Mouse (Mus musculus) limb, embryonic 13.5 days (tissue): ENCODE results near the gene Il24. TPM values are rescaled to one million over a fixed set of nuclear protein-coding genes. Genes with fewer than 3 reads are reported as not detected.

Experiments used
- ATAC-seq: fragments of 200-750 bp; cut with Nextera tagmentation; 2 replicates; pipeline ENCODE4 v1.8.0; 2017; ENCODE audit warnings: low read depth, moderate number of reproducible peaks, moderate TSS enrichment; ENCODE audit not compliant: low FRiP score
- H3K27ac ChIP-seq: fragments of 300-500 bp; sonication (generic); 2 replicates; pipeline ENCODE4 v1.5.1; 2015; ENCODE audit warnings: inconsistent platforms, mild to moderate bottlenecking, moderate library complexity
- H3K27me3 ChIP-seq: fragments of 300-500 bp; sonication (generic); 2 replicates; pipeline ENCODE4 v1.6.1; 2015; ENCODE audit warnings: mild to moderate bottlenecking, inconsistent platforms
- H3K36me3 ChIP-seq: fragments of 300-500 bp; sonication (generic); 2 replicates; pipeline ENCODE4 v1.6.1; 2015; ENCODE audit warnings: inconsistent platforms, mild to moderate bottlenecking, moderate library complexity
- H3K4me1 ChIP-seq: fragments of 300-500 bp; sonication (generic); 2 replicates; pipeline ENCODE4 v1.6.1; 2015; ENCODE audit warnings: inconsistent platforms
- H3K4me2 ChIP-seq: fragments of 300-500 bp; sonication (generic); replicated peaks from 2 replicates; pipeline ENCODE4 v1.6.1; 2015; ENCODE audit warnings: inconsistent platforms, mild to moderate bottlenecking, moderate library complexity
- H3K4me3 ChIP-seq: fragments of 300-500 bp; sonication (generic); 2 replicates; pipeline ENCODE4 v1.5.1; 2015; ENCODE audit warnings: moderate library complexity, mild to moderate bottlenecking, inconsistent platforms
- H3K9ac ChIP-seq: fragments of 300-500 bp; sonication (generic); 2 replicates; pipeline ENCODE4 v1.6.1; 2015; ENCODE audit warnings: mild to moderate bottlenecking, inconsistent platforms
- H3K9me3 ChIP-seq: fragments of 300-500 bp; sonication (generic); 2 replicates; pipeline ENCODE4 v1.6.1; 2016; ENCODE audit warnings: inconsistent platforms
- WGBS: fragments of 180-500 bp; shearing (Covaris S2); methylation state at CpG from one replicate; pipeline ENCODE4 v1.1.7; 2015; 5-methylcytosine and 5-hydroxymethylcytosine counted together
- polyA plus RNA-seq: library from polyadenylated mRNA; unstranded; fragments of >200 nt; fragmentation: Nextera tagmentation; extraction: Ambion mirVana; gene quantifications from 2 replicates; pipeline ENCODE4 v1.2.1, GENCODE M21; 2015

Gene Il24
- polyA plus RNA-seq = not detected in 2 replicates

DNA sequence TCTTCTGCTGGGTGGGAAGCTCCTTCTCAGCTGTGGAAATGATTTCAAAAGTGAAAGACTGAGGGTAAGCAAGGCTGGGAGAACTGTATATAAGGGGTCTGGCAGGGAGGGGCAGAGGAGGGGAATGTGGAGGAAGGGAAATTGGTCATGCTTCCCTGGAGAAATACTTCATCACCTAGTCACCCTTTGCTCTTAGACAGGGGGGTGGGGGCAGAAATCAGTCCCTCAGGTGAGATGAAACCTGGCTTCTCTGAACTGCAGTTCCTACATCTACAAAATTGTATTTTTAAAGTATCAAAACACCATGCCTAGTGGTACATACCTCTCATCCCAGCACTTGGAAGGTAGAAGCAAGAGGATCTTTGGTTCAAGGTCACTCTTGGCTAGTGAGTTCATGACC is at the start of gene Il24:
TSS of gene Il24 (minus strand) at position 101 of the 400 bp plus-strand sequence.
- no peak for ATAC-seq
- Histone ChIP-seq H3K36me3 (no peaks in the 10 kb centered on the region), H3K27ac (no peak within 1 kb of the TSS), H3K27me3 (no peaks in the 10 kb centered on the region), H3K4me2 (no peak within 1 kb of the TSS), H3K4me3 (no peak within 1 kb of the TSS), H3K9me3 (no peaks in the 10 kb centered on the region), H3K9ac (no peak within 1 kb of the TSS), H3K4me1 (no peaks in the 10 kb centered on the region)

DNA sequence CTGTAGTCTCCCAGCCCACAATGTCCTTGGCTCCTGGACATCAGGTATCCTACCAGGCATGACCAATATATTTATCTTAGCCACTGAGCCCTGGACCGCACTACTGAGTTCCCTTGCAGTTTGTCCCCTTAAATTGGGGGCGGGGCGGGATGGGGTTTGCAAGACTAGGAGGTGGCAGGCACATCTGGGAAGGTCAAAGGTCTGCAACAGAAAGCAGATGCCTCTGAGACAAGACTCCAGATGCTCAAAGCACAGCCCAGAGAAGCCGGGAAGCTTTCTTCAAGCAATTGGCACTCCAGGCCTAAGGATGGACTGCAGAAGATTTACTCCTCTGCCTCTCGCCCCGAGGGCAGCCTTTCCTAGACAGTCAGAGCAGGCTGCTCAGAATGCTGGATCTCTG is 49.1 kb upstream of the Il24 start:
- no peak overlapping the region for H3K9ac ChIP-seq
- no peaks in the 10 kb centered on the region for H3K36me3 ChIP-seq
- H3K27me3 ChIP-seq = no peaks in the 10 kb centered on the region
- ATAC-seq = no peak
- H3K27ac ChIP-seq = no peak overlapping the region
- WGBS = 13% methylated on average over 6 of the region's 6 CpGs
- H3K9me3 ChIP-seq = no peaks in the 10 kb centered on the region
- H3K4me1 ChIP-seq = peaks cover 1% of the 10 kb centered on the region; the same call in 1 of the 2 replicates
- H3K4me3 ChIP-seq = no peak overlapping the region
- no peak overlapping the region for H3K4me2 ChIP-seq

DNA sequence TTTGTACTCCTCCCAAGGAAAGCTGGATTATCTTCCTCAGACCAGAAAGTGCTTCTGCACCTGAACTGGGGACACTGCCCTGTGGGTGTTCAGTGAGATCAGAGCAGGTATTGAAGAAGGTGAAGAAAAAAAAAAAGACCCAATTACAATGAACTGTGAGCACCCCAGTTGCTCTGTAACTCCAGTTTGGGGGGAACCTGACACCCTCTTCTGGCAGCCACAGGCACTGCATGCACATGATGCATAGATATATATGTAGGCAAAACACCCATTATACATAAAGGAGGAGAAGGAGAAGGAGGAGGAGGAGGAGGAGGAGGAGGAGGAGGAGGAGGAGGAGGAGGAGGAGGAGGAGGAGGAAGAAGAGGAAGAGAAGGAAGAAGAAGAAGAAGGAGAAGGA is 39.2 kb upstream of the Il24 start:
- no peak overlapping the region for H3K9ac ChIP-seq
- H3K4me3 ChIP-seq = no peak overlapping the region
- no peaks in the 10 kb centered on the region for H3K36me3 ChIP-seq
- no peak overlapping the region for H3K4me2 ChIP-seq
- no peaks in the 10 kb centered on the region for H3K4me1 ChIP-seq
- no peaks in the 10 kb centered on the region for H3K9me3 ChIP-seq
- H3K27me3 ChIP-seq = no peaks in the 10 kb centered on the region
- H3K27ac ChIP-seq = no peak overlapping the region
- no peak for ATAC-seq

DNA sequence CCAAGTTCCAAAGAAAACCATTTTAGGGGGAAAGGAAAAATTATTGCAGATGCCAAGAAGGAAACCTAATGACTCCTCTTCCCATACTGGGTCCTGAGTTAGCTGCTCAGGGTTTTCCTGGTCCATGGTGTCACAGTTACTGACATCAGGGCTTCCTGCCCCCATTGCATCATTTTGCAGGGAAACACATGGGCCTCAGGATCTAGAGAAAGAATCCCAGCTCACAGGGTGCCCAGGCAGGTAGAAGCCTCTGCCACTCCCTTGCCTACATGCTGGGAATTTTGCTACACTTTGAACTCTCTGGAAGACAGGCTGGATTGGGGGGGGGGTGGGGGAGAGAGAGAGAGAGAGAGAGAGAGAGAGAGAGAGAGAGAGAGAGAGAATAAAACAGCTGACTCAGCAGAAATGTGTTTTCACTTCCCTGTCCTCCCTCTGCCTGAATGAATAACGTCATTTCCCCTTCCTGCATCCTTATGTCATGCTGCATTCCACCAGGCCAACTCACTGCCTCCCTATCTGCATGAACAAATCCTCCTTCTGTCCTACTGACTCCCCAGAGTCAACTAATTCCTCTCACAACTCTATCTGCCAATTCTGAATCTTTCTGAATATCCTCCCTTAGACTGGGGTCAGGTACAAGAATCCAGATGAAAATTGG is 31.2 kb upstream of the Il24 start:
- H3K9me3 ChIP-seq = no peaks in the 10 kb centered on the region
- no peaks in the 10 kb centered on the region for H3K4me1 ChIP-seq
- ATAC-seq = no peak
- no peak overlapping the region for H3K4me3 ChIP-seq
- no peaks in the 10 kb centered on the region for H3K27me3 ChIP-seq
- H3K4me2 ChIP-seq = no peak overlapping the region
- H3K27ac ChIP-seq = no peak overlapping the region
- H3K9ac ChIP-seq = no peak overlapping the region
- H3K36me3 ChIP-seq = no peaks in the 10 kb centered on the region
- 26% methylated on average over 1 of the region's 1 CpGs for WGBS

DNA sequence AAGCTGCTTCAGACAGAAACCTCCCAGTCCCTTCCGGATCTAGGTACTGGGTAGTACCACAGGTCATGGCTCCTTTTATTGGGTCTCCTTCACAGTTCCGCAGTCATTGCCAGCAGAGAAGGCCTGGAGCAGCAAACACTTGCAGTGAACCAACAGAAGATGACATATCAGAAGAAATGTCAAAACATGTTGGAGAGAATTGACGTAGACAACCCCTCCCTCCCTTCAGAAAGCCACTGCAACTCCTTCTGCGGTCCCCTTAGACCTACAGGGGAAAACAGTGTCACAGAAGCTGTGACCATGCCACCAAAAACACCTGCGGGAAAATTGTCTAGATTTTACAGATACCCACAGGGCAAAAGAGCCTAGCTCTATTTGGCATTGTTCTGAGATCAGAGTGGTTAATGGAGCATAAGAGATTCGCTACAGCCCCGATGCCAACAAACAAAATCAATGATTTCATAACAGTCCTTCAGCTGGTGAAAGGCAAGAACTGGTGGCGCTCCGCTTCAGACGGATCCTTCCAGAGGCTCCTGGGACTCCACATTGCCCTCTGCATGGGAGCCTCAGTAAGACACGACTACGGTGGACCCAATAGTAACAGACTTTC is 24.3 kb upstream of the Il24 start, which contains the start of gene Il20:
TSS of gene Il20 (minus strand) at position 51 of the 610 bp plus-strand sequence.
- H3K4me3 ChIP-seq = no peak within 1 kb of the TSS
- no peaks in the 10 kb centered on the region for H3K9me3 ChIP-seq
- H3K36me3 ChIP-seq = no peaks in the 10 kb centered on the region
- H3K9ac ChIP-seq = no peak within 1 kb of the TSS
- ATAC-seq = no peak
- H3K27ac ChIP-seq = no peak within 1 kb of the TSS
- no peak within 1 kb of the TSS for H3K4me2 ChIP-seq
- no peaks in the 10 kb centered on the region for H3K27me3 ChIP-seq
- 87% methylated on average over 12 of the region's 12 CpGs for WGBS
- no peaks in the 10 kb centered on the region for H3K4me1 ChIP-seq

DNA sequence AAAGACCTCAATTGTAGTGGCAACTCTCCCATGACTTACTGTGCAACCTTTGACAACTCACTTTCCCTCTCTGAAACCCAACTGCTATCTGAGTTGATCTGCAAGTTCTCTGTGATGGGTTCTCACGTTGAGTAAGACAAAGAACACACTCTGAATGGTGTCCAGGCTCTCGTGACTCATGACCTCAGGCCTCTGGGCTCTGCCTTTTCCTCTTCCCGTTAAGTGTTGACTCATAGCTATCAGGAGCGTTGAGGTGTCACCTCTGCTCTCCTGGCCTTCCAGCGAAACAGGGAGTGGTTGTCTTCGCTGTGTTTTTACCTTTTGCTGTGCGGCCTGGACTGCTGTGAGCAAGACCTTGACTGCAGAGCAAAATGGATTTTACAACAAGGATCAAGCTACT is 15.3 kb upstream of the Il24 start:
- H3K4me1 ChIP-seq = 0 out of 2 replicates have a peak, but pooled peaks cover 6% of the 10 kb centered on the region
- 83% methylated on average over 7 of the region's 7 CpGs for WGBS
- H3K4me2 ChIP-seq = no peak overlapping the region
- no peaks in the 10 kb centered on the region for H3K36me3 ChIP-seq
- no peaks in the 10 kb centered on the region for H3K27me3 ChIP-seq
- ATAC-seq = no peak
- no peak overlapping the region for H3K9ac ChIP-seq
- no peak overlapping the region for H3K27ac ChIP-seq
- H3K4me3 ChIP-seq = no peak overlapping the region
- no peaks in the 10 kb centered on the region for H3K9me3 ChIP-seq

DNA sequence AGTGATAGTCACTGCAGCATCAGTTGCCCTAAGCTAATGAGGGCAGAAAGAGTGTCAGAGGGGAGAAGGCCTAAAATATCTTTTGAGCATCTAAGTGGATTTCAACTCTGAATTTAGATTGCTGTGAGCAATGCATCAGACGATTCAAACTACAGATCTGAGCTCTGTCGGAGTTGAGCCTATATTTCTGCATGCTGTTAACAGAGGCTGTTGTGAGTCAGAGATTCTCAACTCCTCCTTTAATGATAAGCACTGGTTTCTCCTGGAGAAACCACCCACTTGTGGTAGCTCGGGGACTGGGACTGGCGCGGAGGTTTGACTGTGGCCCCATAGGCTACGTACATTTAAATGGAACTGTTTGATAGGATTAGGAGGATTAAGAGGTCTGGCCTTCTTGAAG is 7.2 kb upstream of the Il24 start:
- Histone ChIP-seq H3K27ac (no peak overlapping the region), H3K9me3 (no peaks in the 10 kb centered on the region), H3K27me3 (no peaks in the 10 kb centered on the region), H3K9ac (no peak overlapping the region), H3K4me3 (no peak overlapping the region), H3K4me1 (0 out of 2 replicates have a peak, but pooled peaks cover 6% of the 10 kb centered on the region), H3K36me3 (no peaks in the 10 kb centered on the region), H3K4me2 (no peak overlapping the region)
- no peak for ATAC-seq
- WGBS = 69% methylated on average over 6 of the region's 6 CpGs

DNA sequence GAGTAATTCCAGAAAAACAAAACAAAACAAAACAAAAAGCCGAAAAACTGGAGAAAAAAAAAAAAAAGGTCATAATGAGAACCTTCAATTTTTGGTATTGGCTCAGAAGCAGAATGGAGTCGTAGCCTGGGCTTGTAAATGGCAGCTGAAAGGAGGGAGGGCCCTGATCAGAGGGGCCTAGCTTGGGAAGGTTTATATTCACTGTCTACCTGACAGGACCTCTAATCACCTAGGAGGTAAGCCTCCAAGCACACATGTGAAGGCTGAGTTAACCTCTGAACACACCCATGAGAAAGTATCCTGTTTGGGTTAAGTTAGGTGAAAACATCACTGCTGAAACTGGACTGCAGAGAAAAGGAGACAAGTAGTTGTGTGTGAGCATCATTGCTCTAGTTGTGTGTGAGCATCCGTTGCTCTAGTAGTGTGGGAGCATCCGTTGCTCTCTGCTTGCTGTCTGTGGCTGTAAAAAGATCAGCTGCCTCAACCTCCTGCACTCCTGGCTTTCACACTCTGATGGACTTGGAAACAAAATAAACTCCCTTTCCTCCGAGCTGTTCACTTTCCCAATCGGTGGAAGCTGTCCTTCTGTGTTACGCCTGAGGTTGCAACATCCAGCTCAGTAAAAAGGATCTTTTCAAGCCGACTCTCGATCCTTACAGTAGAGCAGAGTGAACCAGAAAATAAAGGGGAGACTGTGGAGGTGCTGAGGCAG is 6.2 kb upstream of the Il24 start:
- Histone ChIP-seq H3K9me3 (no peaks in the 10 kb centered on the region), H3K27me3 (no peaks in the 10 kb centered on the region), H3K4me3 (no peak overlapping the region), H3K4me2 (no peak overlapping the region), H3K4me1 (0 out of 2 replicates have a peak, but pooled peaks cover 1% of the 10 kb centered on the region), H3K9ac (no peak overlapping the region), H3K36me3 (no peaks in the 10 kb centered on the region), H3K27ac (no peak overlapping the region)
- 66% methylated on average over 9 of the region's 9 CpGs for WGBS
- ATAC-seq = no peak

DNA sequence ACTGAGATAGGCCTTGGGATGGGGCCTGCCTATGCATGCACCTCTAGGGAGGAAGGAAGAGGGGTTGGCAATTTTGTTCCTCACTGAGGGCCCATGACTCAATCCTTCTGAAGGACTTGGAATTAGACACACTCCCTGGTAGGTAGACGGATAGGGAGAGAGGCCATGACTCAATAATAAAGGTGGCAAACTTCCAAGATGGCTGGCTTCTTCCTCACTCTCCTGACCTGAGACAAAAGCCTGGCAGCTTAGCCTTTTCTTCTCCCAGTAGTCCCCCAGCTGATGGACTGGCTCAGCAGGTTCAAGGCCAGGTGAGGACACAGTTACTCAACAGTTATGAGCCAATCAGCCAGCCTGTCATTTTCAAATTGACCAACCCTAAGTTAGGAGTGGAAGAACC is 5.2 kb upstream of the Il24 start:
- ATAC-seq = no peak
- whole genome bisulfite sequencing = 59% methylated on average over 1 of the region's 1 CpGs
- Histone ChIP-seq H3K27me3 (no peaks in the 10 kb centered on the region), H3K4me3 (no peak overlapping the region), H3K36me3 (no peaks in the 10 kb centered on the region), H3K4me2 (no peak overlapping the region), H3K9me3 (no peaks in the 10 kb centered on the region), H3K4me1 (no peaks in the 10 kb centered on the region), H3K9ac (no peak overlapping the region), H3K27ac (no peak overlapping the region)

DNA sequence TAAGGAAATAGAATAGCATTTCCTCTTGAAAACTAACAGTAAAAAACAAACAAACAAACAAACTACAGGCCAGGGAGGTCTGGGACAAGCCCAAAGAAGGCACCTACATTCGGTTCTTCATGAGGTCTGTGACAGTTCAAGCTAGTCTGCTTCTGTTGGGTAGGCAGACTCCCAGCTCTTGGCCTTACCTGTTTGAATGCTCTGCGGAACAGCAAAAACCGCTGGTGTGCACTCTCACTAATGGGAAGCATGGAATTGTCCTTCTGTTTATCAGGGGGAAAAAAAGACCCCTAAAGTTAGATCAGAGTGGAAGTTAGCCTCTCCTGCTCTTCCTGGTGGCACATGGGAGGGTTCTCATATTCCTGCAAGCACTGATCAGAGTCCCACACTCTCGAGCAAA is 4.1 kb downstream of the Il24 start:
- Histone ChIP-seq H3K4me1 (peaks cover 3% of the 10 kb centered on the region; the same call in 1 of the 2 replicates), H3K4me3 (no peak overlapping the region), H3K9me3 (no peaks in the 10 kb centered on the region), H3K27ac (no peak overlapping the region), H3K27me3 (peaks cover 22% of the 10 kb centered on the region), H3K9ac (no peak overlapping the region), H3K4me2 (no peak overlapping the region), H3K36me3 (no peaks in the 10 kb centered on the region)
- WGBS = 78% methylated on average over 4 of the region's 4 CpGs
- no peak for ATAC-seq

DNA sequence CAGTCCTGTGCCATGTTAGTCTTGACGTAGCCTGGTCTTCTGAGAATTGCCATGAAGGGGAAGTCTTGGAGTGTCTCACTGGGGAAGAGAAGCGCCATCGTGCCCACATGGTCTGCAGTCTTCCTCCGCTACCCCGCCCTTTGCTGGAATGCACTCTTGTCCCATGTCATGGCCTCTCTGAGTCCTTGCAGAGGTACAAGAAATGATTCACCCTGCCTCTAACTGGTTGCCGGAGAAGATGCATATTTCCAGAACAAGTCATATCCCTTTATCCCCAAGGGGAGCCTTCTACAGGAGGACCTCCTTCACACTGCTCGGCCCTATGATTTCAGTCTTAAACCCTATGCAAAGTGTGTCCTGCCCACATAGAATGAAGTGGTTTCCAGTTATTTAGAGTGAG is 7.3 kb downstream of the Il24 start:
- WGBS = 93% methylated on average over 7 of the region's 7 CpGs
- no peaks in the 10 kb centered on the region for H3K9me3 ChIP-seq
- H3K4me3 ChIP-seq = no peak overlapping the region
- H3K9ac ChIP-seq = no peak overlapping the region
- peaks cover 33% of the 10 kb centered on the region for H3K27me3 ChIP-seq
- ATAC-seq = no peak
- H3K36me3 ChIP-seq = no peaks in the 10 kb centered on the region
- H3K27ac ChIP-seq = no peak overlapping the region
- H3K4me1 ChIP-seq = peaks cover 7% of the 10 kb centered on the region; the same call in 1 of the 2 replicates
- no peak overlapping the region for H3K4me2 ChIP-seq

DNA sequence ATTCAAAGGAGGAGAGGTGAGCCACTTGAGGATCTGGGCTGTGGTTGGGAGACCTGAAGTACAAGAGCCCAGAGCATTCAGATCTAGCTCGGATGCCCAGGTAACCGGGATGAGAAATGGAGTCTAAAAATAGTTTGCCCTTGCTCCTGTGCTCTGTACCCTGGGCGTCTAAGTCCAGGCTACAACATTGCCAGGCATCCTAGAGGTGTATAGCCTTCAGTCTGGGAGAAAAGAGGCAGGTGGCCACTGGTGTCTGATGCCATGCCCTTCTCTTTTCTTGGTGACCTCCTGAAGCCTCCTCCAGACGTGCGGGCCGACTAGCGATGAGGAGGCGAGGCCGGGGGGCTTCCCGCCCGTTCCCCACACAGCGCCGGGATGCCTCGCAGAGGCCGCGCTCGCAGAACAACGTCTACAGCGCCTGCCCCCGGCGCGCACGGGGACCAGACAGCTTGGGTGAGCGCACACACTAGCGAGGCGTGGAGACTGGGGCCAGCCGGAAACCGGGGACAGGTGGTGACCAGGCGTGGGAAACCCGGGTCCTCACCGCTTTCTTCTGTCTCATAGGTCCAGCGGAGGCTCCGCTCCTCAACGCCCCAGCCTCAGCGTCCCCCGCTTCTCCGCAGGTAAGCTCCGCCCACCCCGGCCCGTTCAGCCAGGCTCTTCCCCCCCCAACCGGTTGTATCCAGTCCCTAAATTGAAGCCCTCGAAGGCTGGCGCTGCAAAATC is 9.2 kb downstream of the Il24 start:
- Histone ChIP-seq H3K36me3 (no peaks in the 10 kb centered on the region), H3K4me3 (peak overlapping the region; percentile 51), H3K9ac (peak overlapping the region; percentile 65), H3K27me3 (peaks cover 33% of the 10 kb centered on the region), H3K27ac (no peak overlapping the region), H3K4me1 (peaks cover 7% of the 10 kb centered on the region; the same call in 1 of the 2 replicates), H3K9me3 (no peaks in the 10 kb centered on the region), H3K4me2 (peak overlapping the region; percentile 90)
- peak; percentile 77 for ATAC-seq
- WGBS = 3% methylated on average over 43 of the region's 43 CpGs
